Mouse (Mus musculus): ENCODE data around the gene Thbd. TPM values are rescaled to one million over a fixed set of nuclear protein-coding genes. Genes with fewer than 3 reads are reported as not detected.

Gene Thbd
- polyA plus RNA-seq, 1 experiment from 2014 or later: 232 TPM

GRCm38 (mm10) chr2:148375326-148376150 is 32.5 kb downstream of the Thbd start:
- no peak overlapping the region for H3K4me2 ChIP-seq (replicated peaks; ENCODE audit: low read depth, low read length)
- WGBS: 77% methylated on average over 10 of the region's 10 CpGs
- TF ChIP-seq CTCF (IDR thresholded peaks at IDR 0.05) (peak; percentile 75), EP300 (IDR thresholded peaks at IDR 0.05) (no peak)
- no peaks in the 10 kb centered on the region for H3K27me3 ChIP-seq (replicated peaks; ENCODE audit: insufficient read depth, low read length)
- no peaks in the 10 kb centered on the region for H3K9me3 ChIP-seq (ENCODE audit: low read length)
- H3K4me1 ChIP-seq (ENCODE audit: insufficient read depth, low read depth, low read length): 0 out of 2 replicates have a peak, but pooled peaks cover 10% of the 10 kb centered on the region
- no peak overlapping the region for H3K27ac ChIP-seq (ENCODE audit: low read length)
- no peaks in the 10 kb centered on the region for H3K36me3 ChIP-seq (ENCODE audit: insufficient read depth, low read length)
- DNase-seq (ENCODE audit: low spot score): peak; percentile 46
- ATAC-seq: peak; percentile 1; the same call in 1 of the 2 replicates
- no peak overlapping the region for H3K4me3 ChIP-seq (ENCODE audit: low read depth, low read length)
- H3K9ac ChIP-seq (replicated peaks; ENCODE audit: low read depth): no peak overlapping the region

GRCm38 (mm10) chr2:148373602-148374071 is 34.4 kb downstream of the Thbd start:
- WGBS: 20% methylated on average over 2 of the region's 2 CpGs
- Histone ChIP-seq H3K9ac (replicated peaks; ENCODE audit: low read depth) (no peak overlapping the region), H3K4me1 (ENCODE audit: insufficient read depth, low read depth, low read length) (0 out of 2 replicates have a peak, but pooled peaks cover 10% of the 10 kb centered on the region), H3K27ac (ENCODE audit: low read length) (peak overlapping the region; percentile 20; the same call in 1 of the 2 replicates), H3K9me3 (ENCODE audit: low read length) (no peaks in the 10 kb centered on the region), H3K4me2 (replicated peaks; ENCODE audit: low read depth, low read length) (no peak overlapping the region), H3K4me3 (ENCODE audit: low read depth, low read length) (no peak overlapping the region), H3K36me3 (ENCODE audit: insufficient read depth, low read length) (no peaks in the 10 kb centered on the region), H3K27me3 (replicated peaks; ENCODE audit: insufficient read depth, low read length) (no peaks in the 10 kb centered on the region)
- ATAC-seq: peak; percentile 73
- TF ChIP-seq EP300 (IDR thresholded peaks at IDR 0.05) (peak; percentile 92), CTCF (IDR thresholded peaks at IDR 0.05) (no peak)
- DNase-seq (ENCODE audit: low spot score): peak; percentile 70

GRCm38 (mm10) chr2:148371743-148372630 is 36.0 kb downstream of the Thbd start:
- peak; percentile 71 for ATAC-seq
- 36% methylated on average over 4 of the region's 4 CpGs for WGBS
- H3K4me1 ChIP-seq (ENCODE audit: insufficient read depth, low read depth, low read length): 0 out of 2 replicates have a peak, but pooled peaks cover 10% of the 10 kb centered on the region
- no peak overlapping the region for H3K4me3 ChIP-seq (ENCODE audit: low read depth, low read length)
- H3K9me3 ChIP-seq (ENCODE audit: low read length): no peaks in the 10 kb centered on the region
- DNase-seq (ENCODE audit: low spot score): peak; percentile 61
- H3K27ac ChIP-seq (ENCODE audit: low read length): no peak overlapping the region
- H3K27me3 ChIP-seq (replicated peaks; ENCODE audit: insufficient read depth, low read length): no peaks in the 10 kb centered on the region
- no peak overlapping the region for H3K4me2 ChIP-seq (replicated peaks; ENCODE audit: low read depth, low read length)
- H3K9ac ChIP-seq (replicated peaks; ENCODE audit: low read depth): no peak overlapping the region
- no peaks in the 10 kb centered on the region for H3K36me3 ChIP-seq (ENCODE audit: insufficient read depth, low read length)
- TF ChIP-seq EP300 (IDR thresholded peaks at IDR 0.05) (0 out of 2 replicates have a peak, but pooled peaks have one; percentile 28), CTCF (IDR thresholded peaks at IDR 0.05) (no peak)

GRCm38 (mm10) chr2:148365227-148365626 is 42.8 kb downstream of the Thbd start:
- peak; percentile 48 for ATAC-seq
- no peaks in the 10 kb centered on the region; the same call in 1 of the 2 replicates for H3K4me1 ChIP-seq (ENCODE audit: insufficient read depth, low read depth, low read length)
- H3K27ac ChIP-seq (ENCODE audit: low read length): 0 out of 2 replicates have a peak overlapping the region, but pooled peaks have one; percentile 2
- TF ChIP-seq CTCF (IDR thresholded peaks at IDR 0.05): no peak
- TF ChIP-seq EP300 (IDR thresholded peaks at IDR 0.05): peak; percentile 60
- H3K4me2 ChIP-seq (replicated peaks; ENCODE audit: low read depth, low read length): no peak overlapping the region
- peak; percentile 39 for DNase-seq (ENCODE audit: low spot score)
- H3K27me3 ChIP-seq (replicated peaks; ENCODE audit: insufficient read depth, low read length): no peaks in the 10 kb centered on the region
- 29% methylated on average over 1 of the region's 1 CpGs for WGBS
- no peak overlapping the region for H3K9ac ChIP-seq (replicated peaks; ENCODE audit: low read depth)
- H3K36me3 ChIP-seq (ENCODE audit: insufficient read depth, low read length): no peaks in the 10 kb centered on the region
- H3K9me3 ChIP-seq (ENCODE audit: low read length): no peaks in the 10 kb centered on the region
- no peak overlapping the region for H3K4me3 ChIP-seq (ENCODE audit: low read depth, low read length)

GRCm38 (mm10) chr2:148364536-148364935 is 43.5 kb downstream of the Thbd start:
- ATAC-seq: no peak
- DNase-seq (ENCODE audit: low spot score): peak; percentile 29
- Histone ChIP-seq H3K9ac (replicated peaks; ENCODE audit: low read depth) (no peak overlapping the region), H3K4me2 (replicated peaks; ENCODE audit: low read depth, low read length) (no peak overlapping the region), H3K36me3 (ENCODE audit: insufficient read depth, low read length) (no peaks in the 10 kb centered on the region), H3K4me1 (ENCODE audit: insufficient read depth, low read depth, low read length) (no peaks in the 10 kb centered on the region; the same call in 1 of the 2 replicates), H3K27me3 (replicated peaks; ENCODE audit: insufficient read depth, low read length) (no peaks in the 10 kb centered on the region), H3K9me3 (ENCODE audit: low read length) (no peaks in the 10 kb centered on the region), H3K27ac (ENCODE audit: low read length) (no peak overlapping the region), H3K4me3 (ENCODE audit: low read depth, low read length) (no peak overlapping the region)
- TF ChIP-seq EP300 (IDR thresholded peaks at IDR 0.05) (no peak), CTCF (IDR thresholded peaks at IDR 0.05) (no peak)
- 77% methylated on average over 3 of the region's 3 CpGs for WGBS

GRCm38 (mm10) chr2:148357145-148357544 is 50.8 kb downstream of the Thbd start:
- Histone ChIP-seq H3K36me3 (ENCODE audit: insufficient read depth, low read length) (no peaks in the 10 kb centered on the region), H3K9me3 (ENCODE audit: low read length) (no peaks in the 10 kb centered on the region), H3K4me2 (replicated peaks; ENCODE audit: low read depth, low read length) (no peak overlapping the region), H3K27me3 (replicated peaks; ENCODE audit: insufficient read depth, low read length) (no peaks in the 10 kb centered on the region), H3K27ac (ENCODE audit: low read length) (no peak overlapping the region), H3K4me3 (ENCODE audit: low read depth, low read length) (no peak overlapping the region), H3K9ac (replicated peaks; ENCODE audit: low read depth) (no peak overlapping the region), H3K4me1 (ENCODE audit: insufficient read depth, low read depth, low read length) (no peaks in the 10 kb centered on the region)
- 80% methylated on average over 1 of the region's 1 CpGs for WGBS
- no peak for ATAC-seq
- no peak for TF ChIP-seq CTCF (IDR thresholded peaks at IDR 0.05)
- TF ChIP-seq EP300 (IDR thresholded peaks at IDR 0.05): no peak
- DNase-seq (ENCODE audit: low spot score): no peak

Other genes with a start within 250 kb of the Thbd start
- 0.56 and 0.77 TPM in 2 replicates for gene Sstr4, start 12.8 kb downstream of the Thbd start, polyA plus RNA-seq (2015; fragmentation: Nextera tagmentation; extraction: Ambion mirVana)
- gene Cd93, start 35.4 kb upstream of the Thbd start, polyA plus RNA-seq (2015; fragmentation: Nextera tagmentation; extraction: Ambion mirVana): 55.9 and 59.7 TPM in 2 replicates

Measured in lung, postnatal 0 days (tissue).